Mouse (Mus musculus): ENCODE results near the gene Prph2.

Prph2 gene

GRCm38 (mm10) chr17:46910186-46910585 is at the start of gene Prph2:
Gene Prph2 (plus strand): TSS chr17:46910459.
- DNase-seq = no peak

GRCm38 (mm10) chr17:46864566-46865195 is 45.6 kb upstream of the Prph2 start:
- DNase-seq = no peak

DNA sequence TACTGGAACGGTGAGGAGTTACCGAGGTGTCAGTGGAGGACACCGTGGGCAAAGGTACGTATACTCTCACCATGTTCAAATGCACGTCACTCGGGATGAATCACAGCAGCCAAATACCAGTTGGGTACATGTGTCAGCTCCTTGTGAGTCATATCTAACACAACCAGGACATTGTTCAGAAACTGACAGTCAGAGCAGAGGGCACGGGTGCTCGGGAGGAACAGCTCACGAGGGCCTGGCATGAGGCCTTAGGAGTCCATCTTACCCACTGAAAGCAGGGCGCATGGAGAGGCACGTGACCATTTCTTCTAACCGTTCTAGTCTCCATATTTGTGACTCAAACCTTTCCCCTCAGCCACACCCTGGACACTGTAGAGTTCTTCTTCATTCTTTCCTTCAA is 43.4 kb upstream of the Prph2 start:
- no peak for DNase-seq

DNA sequence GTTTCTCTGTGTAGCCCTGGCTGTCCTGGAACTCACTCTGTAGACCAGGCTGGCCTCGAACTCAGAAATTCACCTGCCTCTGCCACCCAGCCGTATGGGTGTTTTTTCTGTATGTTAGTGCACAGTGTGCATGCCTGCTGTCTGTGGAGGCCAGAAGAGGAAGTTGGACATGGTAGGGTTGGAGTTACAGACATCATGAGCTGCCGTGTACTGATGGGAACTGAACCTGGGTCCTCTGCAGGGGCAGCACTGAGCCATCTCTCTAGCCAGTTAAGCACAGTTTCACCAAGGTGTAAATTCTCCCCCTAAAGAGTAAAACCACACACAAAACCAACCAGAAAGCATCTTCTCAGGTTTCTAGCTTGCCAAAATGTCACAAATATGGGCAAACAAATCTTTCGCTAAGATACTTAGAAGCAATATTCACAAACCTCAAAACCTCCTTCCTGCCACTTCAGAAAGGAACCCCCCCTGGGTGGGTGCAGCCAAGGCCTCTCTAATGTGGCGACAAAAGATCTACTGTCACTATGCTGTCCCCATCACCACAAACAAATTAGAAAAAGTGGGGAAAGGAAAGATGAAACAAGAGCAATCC is 40.0 kb upstream of the Prph2 start:
- DNase-seq = no peak

GRCm38 (mm10) chr17:46870913-46871312 is 39.3 kb upstream of the Prph2 start:
- DNase-seq = no peak

GRCm38 (mm10) chr17:46872806-46873205 is 37.5 kb upstream of the Prph2 start:
- no peak for DNase-seq

- no peak for DNase-seq
Measured at GRCm38 (mm10) chr17:46874133-46874532, 36.1 kb upstream of the Prph2 start.

- DNase-seq = no peak
Measured at GRCm38 (mm10) chr17:46875626-46876025, 34.6 kb upstream of the Prph2 start.

GRCm38 (mm10) chr17:46876371-46876950 is 33.8 kb upstream of the Prph2 start:
- no peak for DNase-seq

DNA sequence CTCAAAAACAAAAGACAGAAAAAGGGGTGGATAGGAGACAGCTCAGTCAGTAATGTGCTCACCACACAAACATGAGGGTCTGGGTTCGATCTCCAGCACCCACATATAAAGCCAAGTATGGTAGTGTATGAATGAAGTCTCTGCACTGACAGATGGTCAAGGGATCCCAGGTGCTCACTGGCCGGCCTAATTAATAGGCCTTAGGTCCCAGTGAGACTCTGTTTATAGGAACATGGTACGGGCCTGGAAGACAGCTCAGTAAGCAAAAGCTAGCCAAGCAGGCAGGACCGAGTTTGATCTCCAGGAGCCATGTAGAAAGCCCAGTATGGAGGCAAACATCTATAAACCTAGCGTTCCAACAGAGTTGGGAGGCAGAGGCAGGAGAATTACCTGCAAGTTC is 33.2 kb upstream of the Prph2 start:
- no peak for DNase-seq

- peak in 1 of 2 experiments; percentile 28 for DNase-seq
Measured at GRCm38 (mm10) chr17:46879841-46880311, 30.4 kb upstream of the Prph2 start.

DNA sequence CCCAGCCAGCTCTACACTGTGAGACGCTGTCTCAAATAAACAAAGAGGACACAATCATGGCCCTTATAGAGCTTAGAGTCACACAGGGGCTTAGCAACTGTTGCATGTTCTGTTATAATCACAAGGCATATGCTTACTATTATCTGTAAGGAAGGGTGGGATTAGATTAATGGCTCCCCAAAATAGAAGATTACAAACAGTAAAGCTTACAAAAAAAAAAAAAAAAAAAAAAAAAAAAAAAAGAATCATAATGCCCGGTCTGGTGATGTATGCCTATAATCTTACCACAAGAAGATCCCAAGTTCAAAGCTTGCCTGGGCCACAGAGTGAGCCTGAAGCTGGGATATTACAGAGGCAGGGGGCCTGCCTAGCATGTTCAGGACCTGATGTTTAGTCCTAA is 29.9 kb upstream of the Prph2 start:
- no peak for DNase-seq

GRCm38 (mm10) chr17:46881728-46882127 is 28.5 kb upstream of the Prph2 start:
- DNase-seq = peak in 1 of 2 experiments; percentile 51

GRCm38 (mm10) chr17:46883107-46883506 is 27.2 kb upstream of the Prph2 start:
- DNase-seq = no peak

DNA sequence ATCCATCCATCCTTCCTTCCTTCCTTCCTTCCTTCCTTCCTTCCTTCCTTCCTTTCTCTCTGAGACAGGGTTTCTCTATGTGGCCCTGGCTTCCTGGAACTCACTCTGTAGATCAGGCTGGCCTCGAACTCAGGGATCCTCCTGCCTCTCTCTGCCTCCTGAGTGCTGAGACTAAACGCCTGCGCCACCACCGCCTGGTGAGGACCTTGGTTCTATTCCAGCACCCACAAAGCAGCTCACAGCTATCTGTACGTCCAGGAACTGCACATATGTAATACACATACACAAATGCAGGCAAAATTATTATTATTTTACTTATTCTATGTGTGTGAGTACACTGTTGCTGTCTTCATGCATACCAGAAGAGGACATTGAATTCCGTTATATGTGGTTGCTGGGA is 25.5 kb upstream of the Prph2 start:
- no peak for DNase-seq

- DNase-seq = no peak
Measured at GRCm38 (mm10) chr17:46885218-46885909, 24.9 kb upstream of the Prph2 start.

GRCm38 (mm10) chr17:46885910-46886643 is 24.2 kb upstream of the Prph2 start:
- DNase-seq = peak; percentile 30 to 37

DNA sequence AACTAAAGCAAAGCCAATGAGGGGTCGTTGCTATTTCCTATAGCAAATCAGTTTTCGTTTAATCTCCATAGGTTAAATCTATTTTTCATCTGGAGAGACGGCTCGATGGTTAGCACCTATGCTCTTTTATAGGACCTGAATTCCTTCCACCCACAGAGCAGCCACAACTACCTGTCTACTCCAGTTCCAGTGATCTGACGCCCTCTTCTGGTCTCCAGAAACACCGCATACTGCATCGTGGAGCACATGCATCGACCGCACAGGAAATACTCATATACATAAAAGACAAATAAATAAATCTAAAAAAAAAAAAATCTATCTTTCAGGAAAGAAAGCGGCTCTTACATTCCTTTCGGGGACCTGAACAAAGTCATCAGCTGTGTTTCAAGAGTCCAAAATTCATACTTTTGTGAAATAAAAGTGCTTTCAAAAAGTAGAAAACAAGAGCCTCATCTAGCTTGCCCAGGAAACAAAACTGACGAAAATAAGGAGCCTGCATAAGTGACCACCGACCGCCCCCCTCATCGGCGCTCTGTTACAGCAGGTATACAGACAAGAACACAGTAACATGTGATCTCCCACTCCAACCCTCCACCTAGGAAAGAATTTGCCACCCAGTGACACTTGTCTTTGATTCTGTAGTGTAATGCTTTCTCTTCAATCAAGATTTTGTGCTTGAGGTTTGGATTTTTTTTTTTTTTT is 21.6 kb upstream of the Prph2 start:
- peak; percentile 72 to 77 for DNase-seq

GRCm38 (mm10) chr17:46889450-46890084 is 20.7 kb upstream of the Prph2 start:
- peak; percentile 96 for DNase-seq

DNA sequence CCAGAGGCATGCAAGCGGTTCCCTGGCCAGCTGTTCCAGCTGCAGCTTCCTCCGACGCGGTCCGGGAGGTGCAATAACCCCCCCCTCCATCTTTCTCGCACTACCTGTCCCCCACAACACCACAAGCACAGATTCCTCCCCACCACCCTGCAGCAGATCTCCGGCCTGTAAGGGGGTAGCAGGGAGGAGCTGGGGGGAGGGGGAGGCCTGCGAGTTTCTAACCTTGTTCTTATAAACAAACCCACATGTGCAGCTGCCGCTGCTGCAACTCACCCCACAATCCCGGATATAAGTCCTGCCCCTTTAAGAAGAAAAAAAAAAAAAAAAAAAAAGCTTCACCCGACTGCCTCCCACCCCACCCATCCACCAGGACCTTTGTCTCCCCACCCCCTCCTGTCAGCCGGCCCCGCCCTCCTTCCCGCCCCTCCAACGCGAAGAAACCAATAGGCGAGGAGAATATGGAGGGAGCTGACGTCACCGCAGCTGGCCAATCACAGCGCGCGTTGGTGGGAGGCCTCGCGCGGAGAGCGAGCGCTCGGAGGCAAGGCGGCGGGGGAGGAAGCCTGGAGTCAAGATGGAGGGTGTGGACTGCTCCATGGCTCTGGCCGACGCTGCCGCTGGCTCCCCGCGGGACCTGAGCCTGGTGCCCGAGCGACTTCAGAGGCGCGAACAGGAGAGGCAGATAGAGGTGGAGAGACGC is 20.0 kb upstream of the Prph2 start, which contains the start of gene Tbcc:
Gene Tbcc (plus strand): TSS at position 569 of the 700 bp plus-strand sequence.
- peak; percentile 98 for DNase-seq

Data from cerebellum, postnatal 14 days (tissue).